Mouse (Mus musculus) hindlimb bud, embryonic 11.5 days (tissue): ENCODE measurements at regions not wholly inside any gene's neighbourhood (a gene's known extent, or its start where the extent isn't known, plus 50 kb on each side); places are given as distances from the start of the nearest gene placed in this dataset.

Source experiments
- DNase-seq: peaks from one replicate; pipeline ENCODE4 v3.0.0-alpha.2; 2012; ENCODE audit warnings: low read depth, low spot score; ENCODE audit errors: extremely low spot score

DNA sequence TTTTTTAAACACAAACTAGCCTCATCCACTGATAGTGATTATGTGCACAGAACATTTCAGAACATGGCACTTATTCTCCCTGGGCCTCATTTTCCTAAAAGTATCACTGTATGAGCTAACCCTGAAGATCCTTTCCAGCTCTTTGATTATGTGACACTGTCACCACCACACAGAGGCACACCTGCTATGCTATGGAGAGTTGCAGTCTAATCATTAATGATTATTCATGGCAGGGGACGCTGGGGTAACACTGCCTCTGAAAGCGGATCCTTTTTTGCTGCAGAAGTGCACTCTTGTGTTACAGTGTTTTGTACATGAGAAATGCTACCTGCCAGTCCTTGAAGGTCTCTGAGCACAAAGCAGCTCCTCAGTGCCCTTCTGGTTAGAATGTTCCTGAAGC lies 615.3 kb upstream of the Fbxo33 start:
- DNase-seq = no peak

DNA sequence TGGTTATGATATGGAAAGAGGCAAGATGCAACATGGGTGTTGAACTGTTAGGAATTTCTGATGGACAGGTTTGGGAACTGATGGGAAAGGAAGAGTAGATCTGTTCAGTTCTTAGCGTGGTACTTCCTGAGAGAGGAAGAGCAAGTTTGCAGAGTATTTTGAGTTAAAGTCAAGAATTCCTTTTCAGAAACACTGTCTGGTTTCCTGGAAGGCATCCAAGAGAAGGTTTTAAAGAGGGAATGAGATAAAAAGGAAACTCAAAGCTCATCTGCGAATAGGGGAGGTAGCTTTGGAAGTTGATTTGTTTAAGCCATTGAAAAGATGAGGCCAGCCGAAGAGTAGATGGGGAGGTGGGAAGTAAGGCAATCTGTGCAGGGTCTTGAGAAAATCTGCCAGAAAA lies 603.4 kb upstream of the Fbxo33 start:
- DNase-seq = no peak

DNA sequence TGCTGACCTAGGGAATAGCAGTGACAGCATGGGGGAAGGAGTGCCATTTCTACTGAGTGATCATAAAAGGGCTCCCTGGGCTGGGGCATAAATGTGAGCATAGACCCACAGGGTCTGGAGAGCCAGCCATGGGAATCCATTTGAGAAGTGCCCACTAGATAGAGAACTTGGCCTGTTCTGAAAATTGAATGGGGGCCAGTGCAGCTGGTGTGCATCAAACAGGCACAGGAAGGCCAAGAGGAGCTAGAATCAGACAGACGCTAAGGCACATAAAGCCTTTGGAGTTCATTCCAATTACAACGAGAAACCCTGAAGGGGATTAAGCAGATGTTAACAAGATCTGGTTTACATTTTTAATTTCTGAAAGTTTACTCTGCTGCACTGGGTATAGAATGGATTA lies 602.9 kb upstream of the Fbxo33 start:
- DNase-seq = no peak

DNA sequence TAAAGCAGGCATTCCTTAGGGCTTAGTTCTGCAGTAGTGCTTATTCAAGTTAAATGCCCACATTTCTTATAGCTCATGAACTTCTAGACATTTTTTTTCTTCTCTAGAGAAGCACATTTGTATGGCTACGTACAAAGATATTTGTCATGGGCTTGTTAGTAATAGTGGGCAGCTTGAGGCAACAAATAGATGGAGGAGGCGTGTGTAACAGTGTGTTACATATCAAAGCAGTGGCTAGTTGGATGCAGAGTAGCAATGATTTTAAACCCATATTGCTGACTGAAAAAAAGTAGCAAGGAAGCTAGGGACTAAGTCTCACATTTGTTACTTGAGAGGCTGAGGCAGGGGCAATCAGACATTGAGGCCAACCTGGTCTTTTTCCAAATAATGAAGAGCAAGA lies 602.2 kb upstream of the Fbxo33 start:
- DNase-seq = no peak

DNA sequence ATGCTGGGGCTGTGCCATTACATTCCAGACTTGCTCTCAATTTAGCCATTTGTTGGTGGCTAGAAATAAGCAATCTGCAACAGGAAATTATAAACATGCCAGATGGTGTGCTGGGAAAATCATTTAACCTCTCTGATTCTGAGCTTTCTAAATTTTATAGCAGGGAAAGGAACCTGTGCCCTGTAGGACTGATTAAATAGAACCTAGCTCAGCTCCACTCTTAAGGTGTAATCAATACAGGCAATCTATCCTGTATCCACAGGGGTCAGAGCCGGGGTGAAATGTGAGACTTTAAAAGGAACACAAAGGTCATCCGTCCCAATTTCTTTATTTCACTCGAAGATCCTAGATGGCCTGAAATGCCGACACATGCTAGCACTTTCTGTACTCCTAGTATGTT lies 596.4 kb upstream of the Fbxo33 start:
- peak; percentile 18 for DNase-seq

DNA sequence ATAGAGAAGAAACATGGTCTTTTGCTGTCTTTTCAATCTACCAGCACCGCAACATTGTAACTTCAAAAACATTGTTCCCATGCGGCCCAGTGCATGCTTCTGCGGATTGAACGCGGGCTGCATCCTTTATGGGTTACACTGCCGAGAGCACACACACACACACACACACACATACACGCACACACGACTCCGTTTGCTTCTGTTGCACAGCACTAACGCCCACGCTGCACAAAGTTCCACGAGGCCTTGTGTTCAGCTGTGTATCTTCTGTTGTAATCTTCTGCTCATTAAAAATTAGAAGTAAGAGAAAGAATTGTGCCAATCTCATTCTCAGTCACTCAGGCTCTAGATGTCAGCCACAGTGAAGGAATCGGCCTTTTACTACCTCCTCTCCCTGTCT lies 594.8 kb upstream of the Fbxo33 start:
- no peak for DNase-seq

DNA sequence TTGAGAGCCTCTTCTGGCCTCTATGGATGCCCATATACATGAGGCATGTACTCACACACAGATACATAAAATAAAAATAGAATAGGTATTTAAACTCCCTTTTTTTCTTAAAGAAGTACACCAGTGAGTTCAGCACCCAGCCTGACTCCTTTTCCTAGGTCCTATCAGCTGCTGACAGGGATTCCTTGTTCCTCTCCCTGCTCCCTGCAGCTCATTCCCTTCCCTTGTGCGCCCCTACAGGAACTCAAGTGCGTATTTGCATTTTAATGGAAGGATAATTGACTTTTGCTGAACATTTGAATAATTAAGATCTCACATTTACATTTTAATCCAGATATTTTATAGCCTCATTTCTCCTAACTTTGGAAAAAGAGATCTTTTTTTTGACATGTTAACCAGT lies 589.7 kb upstream of the Fbxo33 start:
- DNase-seq = no peak

DNA sequence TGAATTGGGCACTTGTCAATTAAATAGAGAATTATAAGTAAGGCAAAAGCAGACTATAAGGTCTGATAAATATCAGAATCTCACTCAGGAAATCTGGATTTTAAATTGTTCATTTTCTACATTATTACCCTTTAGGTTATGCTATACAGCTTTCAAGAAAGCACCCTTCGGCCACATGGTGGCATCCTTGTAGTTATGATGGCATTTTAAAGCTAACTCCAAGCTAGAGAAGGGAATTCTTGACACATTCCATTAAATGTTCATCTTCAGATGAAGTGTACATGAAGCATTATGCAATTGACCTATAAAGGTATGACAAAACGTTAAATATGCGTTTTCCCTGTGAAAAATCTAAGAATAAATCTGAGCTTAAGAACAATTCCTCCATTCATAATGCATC lies 578.5 kb upstream of the Fbxo33 start:
- no peak for DNase-seq

DNA sequence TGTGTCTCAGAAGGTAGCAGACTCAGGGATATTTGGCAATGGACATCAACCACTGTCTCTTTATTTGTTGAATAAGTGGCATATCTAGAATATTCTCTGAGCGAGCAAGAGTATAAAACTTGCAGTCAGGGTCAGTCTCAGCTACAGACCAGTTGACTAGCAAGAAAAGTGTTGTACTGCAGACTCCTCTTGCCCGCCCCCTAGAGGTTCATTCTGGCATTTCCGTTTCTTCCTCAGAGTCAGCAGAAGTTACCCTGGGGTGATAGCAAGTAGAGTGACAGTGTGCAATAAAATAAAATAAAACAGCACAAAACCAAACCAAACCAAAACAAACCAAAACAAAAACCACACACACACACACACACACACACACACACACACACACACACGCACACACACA lies 571.9 kb upstream of the Fbxo33 start:
- no peak for DNase-seq

DNA sequence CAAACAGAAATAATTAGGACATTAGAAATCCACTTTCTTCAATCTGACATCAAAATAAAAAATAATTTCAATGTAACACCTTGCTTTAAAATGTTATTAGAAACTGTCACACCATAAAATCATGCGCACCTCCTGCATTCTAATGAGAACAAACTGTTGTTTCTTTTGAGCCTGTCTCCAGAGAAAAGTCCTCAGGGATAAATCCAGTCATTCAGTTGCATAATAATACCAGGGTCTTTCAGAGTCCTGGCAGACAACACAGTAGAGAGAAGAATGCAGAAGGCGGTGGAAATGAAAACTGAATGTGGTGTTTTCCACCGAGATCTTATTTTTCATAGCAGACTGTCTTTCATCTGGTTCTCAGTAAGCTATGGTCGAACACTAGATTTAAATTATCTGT lies 567.3 kb upstream of the Fbxo33 start:
- no peak for DNase-seq

DNA sequence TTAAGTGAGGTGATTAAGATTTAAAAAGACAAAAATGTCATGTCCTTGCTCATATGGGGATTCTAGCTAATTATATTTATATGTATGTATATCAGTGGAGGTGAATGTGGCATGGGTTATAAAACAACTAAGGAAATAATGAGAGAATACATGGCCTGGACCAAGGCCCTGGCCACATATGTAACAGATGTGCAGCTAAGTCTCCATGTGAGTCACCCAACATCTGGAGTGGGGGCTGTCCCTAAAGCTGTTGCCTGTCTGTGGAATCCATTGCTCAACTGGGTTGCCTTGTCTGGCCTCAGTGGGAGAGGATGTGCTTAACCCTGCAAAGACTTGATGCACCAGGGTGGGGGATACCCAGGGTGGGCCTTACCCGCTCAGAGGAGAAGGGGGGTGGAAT lies 551.5 kb upstream of the Fbxo33 start:
- DNase-seq = no peak

DNA sequence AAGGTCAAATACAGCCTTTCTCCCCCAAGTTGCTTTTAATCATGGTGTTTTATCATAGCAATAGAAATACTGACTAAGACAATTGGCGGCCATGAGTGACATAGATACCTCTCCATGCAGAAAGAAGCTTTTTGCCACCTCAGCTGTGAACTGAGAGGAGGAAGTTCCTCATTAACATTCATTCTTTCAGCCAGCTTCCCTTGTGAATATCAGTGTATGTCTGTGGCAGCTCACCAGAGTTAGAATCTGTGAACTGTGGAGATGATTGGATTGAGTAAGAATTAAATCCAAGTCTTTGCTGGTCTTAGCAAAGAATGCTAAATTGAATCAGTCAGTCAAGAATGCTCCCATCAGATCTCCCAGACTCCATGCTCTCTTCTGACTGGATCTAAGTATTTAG lies 542.7 kb upstream of the Fbxo33 start:
- DNase-seq = no peak

DNA sequence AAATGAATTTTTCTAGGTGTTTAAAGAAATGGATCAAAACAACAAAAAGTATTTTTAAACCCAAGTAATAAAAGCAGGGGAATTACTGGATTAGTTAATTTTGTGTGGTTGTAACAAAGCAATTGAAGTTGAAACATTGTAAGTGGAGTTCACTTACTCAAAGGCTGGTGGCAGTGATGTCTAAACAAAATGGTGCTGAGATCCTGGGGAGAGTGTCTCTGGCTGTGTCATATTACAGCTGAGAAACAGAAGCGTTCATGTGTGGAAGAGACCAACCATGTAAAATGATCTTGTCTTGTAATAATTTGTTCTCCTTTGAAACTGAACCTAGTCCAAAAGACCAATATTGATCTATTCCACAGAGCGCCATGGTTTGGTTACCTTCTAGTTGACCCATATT lies 525.2 kb upstream of the Fbxo33 start:
- DNase-seq = no peak

DNA sequence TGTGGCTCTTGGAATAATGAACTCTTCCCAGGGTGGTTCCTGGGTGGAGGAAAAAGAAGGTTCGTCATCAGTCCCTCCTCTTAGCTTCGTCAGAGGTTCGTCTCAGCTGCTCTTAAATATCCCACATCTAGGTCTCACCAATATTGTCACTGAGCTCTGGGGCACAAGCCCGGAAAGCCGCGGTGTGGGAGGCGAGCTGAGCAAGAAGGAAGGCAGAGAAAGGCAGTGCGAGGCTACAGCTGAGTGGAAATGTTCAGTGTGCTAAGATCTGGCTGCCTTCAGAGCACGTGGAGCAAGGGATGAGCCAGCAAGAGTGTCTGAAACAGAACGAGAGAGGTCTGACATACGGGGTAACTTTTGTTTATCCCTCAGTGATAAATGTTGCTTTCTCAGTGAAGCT lies 523.7 kb upstream of the Fbxo33 start:
- DNase-seq = no peak

DNA sequence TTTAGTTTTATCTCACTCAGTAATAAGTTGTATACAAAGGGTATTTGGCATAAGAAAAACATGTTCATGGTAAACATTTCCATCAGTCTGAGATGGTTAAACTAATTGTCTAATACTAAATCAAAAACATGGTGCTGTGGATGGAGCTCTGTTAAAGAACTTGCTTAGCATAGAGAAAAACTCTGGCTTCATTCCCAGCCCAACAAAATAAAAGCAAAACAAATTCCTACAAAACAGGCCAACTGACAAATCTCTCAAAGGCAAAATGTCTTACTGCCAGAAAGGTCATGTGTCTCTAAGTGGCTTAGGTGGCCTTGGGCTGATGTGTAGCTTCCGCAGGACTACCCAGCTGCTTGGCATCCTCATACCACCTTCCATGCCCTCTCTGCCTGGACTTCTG lies 505.4 kb upstream of the Fbxo33 start:
- DNase-seq = no peak

DNA sequence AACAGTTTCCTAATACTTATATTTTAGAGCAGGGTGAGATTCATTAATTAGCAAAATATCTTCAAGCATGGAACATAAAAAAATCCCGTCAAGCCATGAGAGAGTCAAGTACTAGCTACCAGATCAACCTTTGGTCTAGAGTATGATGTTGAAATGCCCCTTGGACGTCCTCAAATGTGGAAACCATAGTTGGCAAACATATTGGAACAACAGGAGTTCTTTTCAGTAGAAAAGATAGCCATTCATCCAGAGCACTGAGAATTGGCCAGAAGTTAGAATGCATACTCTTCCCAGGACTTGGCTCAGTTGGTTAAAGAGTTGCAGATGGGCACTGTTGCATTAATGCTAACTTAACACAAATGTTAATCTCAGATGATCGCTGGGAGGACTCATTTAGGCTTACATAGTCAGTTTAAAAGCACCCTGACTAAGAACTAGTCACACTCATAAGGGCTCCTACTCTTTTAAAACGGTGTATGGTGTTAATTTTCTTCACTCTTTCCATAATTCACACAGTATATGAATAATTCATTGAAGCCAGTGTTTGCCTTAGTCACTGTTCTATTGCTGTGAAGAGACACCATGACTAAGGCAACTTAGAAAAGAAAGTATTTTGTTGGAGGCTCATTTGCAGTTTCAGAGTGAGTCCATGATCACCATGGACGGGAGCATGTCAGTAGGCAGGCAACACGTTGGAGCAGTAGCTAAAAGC lies 503.1 kb upstream of the Fbxo33 start:
- no peak for DNase-seq

DNA sequence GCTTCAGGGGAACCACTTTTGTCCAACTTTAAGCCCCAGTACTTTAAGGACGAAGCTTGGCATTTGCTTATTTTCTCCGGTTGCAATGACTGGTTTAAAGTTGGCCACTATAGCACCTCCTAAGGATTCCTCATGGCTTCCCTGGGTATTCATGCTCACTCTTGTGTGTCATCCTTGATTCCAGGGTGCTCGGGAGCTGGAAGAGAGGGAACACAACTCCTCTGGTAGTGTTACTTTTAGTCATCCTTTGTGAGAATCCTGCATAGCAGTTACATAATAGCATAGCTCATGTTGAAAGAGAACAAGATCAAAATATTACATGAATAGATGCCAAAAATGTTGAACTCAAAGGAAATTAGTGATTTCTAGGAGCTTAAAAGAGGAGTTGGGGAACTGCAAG lies 493.7 kb upstream of the Fbxo33 start:
- DNase-seq = no peak

DNA sequence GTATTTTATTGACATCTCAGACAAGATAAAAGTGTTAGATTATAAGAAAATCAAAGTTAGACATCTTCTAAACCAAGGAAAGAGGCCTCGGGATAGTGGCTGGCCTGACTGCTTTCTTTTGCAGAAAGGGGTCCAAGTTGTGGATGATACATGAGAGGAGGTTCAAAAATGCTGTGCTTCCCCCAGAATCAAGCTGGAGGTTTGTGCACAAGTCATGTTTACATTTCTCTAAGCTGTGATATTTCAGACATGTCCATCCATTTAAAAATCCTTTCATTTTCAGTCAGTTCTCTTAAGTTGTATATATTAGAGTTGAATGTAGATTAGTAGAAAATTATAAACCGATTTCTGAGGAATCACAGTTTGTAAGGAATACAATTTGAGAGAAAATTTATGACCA lies 463.7 kb upstream of the Fbxo33 start:
- no peak for DNase-seq

DNA sequence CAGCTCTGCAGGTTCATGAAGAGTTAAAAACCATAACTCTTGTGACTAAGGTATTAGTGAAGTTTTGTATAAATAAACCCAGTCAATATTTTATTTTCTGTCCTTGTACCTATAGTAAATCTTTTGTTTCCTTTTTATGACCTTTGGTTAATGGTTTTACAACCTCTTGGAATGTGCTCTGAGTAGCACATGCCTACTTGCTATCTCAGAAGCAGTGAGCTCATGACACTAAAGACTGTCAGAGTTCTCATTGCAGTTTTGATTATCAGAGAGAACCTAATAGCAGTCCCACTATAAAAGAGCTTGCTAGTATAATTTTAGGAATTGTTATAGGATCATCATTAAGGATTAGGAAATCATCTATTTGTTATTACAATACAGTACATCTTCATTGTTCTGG lies 443.6 kb upstream of the Fbxo33 start:
- DNase-seq = no peak

DNA sequence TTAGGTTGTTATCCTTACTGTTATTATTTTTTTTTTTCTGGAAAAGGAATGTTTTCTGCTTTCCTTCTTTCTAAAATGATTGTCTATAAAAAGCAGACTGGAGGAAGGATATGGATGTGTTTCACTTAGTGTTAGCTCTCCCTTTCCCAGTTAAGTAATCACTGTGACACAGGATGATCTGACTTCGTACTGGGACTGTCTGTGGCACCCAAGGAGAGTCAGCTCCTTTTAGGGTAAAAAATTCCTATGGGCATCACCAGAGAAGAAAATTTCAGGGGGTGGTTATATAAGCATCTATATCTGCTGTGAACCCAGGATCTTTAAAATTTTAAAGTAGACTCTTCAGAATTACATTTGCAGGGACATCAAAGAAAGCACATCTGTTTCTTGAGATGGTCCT lies 411.2 kb upstream of the Fbxo33 start:
- no peak for DNase-seq

DNA sequence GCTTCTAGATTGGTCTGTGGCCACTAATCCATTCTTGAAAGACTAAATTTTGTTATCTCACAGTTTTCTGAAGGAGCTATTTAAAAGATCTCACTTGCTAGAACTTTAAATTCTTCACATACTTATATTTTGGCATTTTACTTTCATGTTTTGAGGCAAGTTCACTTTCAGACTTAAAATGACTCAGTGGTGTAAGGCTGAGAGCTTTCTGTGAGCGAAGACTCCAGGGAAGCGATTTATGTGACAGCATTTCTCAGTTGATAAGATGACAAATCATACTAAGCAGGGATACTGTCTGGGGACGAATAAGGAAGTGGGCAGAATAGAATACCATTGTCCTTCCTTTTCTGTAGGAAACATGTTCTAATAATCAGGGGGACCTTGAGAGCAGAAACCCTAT lies 403.6 kb upstream of the Fbxo33 start:
- DNase-seq = no peak

DNA sequence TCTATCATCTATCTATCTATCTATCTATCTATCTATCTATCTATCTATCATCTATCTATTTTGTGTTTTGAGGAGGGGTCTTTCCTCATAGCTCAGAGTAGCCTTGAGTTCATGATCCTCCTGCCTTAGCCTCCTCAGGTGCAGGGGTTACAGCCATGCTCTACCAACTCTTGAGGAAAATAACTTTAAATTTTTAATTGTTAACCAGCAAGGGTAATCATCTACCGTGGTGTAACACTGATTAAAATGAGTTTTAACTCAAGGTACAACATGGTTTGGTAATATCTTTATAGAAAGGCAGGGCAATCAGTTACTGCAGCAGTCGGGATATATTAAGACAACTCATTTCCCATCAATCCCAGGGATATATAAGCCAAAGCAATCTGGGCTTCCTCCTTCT lies 401.6 kb upstream of the Fbxo33 start:
- no peak for DNase-seq

DNA sequence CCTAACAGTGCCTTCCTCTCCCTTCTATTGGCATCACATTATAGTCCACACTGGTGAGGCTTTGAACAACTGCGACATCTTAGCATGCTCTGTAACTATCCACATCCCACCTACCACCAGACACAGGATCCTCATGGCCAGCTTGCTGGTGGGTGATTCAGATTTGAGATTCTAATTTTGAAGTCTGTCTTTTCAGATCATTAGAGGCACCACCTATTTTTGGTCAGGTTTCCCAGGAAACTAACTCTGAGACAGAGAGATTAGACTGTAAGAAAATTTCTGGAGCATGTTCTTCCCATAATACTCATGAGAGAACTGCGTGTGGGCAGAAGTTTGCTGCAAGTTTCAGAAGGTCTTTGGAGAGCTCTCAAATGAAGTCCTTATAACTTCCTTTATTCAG lies 400.8 kb upstream of the Fbxo33 start:
- no peak for DNase-seq

DNA sequence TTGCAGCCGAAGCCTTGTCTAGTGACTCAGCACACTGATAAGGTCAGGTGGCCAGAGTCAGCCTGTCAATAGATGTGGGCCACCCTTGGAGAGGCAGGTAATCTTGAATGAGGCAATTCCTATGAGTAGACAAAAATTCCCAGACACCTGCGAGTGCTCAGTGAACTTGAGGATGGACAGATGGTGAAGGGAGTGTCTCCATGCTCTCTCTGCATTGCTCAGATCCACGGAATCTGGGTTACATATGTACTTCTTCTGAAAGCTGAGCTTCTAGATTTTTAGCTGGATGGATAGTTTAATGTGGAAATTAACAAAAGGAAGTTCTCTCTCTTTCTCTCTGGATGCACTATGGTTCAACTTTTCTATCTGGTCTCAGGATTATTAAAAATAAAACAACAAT lies 396.6 kb upstream of the Fbxo33 start:
- no peak for DNase-seq
